Mouse (Mus musculus): ENCODE data around the gene Dctn1. TPM values are rescaled to one million over a fixed set of nuclear protein-coding genes. Genes with fewer than 3 reads are reported as not detected.

The Dctn1 gene
- total RNA-seq, 1 experiment from 2014 or later: 83.4 TPM

DNA sequence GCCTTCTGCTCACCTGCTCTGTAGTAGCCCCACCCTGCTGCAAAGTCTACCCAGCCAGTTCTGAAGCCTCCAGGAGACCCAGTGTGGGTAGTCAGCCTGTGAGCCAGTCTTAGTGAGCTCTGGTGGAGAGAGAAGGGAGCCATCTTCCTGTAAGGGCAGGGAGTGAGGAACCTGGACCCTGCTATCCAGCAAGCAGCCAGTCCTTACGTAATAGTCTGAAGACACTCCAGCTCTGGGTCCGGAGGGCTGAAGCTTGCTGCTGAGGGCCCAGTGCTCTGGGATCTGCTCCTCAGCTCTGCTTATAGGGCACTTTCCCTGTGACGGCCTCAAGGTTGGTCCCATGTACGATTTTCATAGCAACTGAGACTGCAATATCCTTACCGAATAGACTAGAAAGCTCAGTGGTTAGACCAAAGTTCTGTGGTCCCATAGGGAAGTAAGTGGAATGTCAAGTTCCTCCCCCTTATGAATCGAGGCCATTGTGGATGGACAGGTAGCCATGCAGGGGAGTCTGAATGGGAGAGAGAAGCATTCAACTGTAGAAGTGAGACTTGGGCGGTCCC lies 30.7 kb upstream of the Dctn1 start, which contains the start of gene Rtkn:
Gene Rtkn (plus strand): TSS at position 513 of the 563 bp plus-strand sequence.
- no peak for ATAC-seq (ENCODE audit: extremely low read depth, insufficient number of reproducible peaks, low FRiP score, poor library complexity, severe bottlenecking)

DNA sequence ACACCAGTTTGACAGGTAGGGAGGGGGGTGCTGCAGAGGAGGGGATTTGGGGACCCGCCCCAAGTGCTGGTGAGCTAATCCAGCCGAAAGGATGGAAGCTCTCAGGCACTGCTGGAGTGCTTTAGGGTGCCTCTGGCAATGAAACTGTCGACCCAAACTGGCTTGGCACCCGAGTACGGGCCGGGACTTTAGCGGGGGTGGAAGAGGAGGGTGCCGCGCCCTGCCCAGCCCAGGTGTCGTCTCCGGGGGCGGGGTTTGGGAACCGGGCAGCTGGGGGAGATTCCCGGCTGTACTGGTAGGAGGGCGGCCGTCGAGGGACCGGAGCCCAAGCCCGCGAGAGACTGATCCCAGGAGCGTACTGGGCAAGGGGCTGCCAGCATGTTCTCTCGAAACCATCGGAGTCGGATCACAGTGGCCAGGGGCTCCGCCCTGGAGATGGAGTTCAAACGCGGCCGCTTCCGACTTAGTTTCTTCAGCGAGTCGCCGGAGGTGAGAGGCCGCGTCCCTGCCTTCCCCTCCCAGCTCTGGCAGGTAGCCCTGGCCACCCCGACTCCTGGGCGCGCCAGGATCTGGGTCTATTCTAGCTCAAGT lies 30.1 kb upstream of the Dctn1 start:
- no peak for ATAC-seq (ENCODE audit: extremely low read depth, insufficient number of reproducible peaks, low FRiP score, poor library complexity, severe bottlenecking)

DNA sequence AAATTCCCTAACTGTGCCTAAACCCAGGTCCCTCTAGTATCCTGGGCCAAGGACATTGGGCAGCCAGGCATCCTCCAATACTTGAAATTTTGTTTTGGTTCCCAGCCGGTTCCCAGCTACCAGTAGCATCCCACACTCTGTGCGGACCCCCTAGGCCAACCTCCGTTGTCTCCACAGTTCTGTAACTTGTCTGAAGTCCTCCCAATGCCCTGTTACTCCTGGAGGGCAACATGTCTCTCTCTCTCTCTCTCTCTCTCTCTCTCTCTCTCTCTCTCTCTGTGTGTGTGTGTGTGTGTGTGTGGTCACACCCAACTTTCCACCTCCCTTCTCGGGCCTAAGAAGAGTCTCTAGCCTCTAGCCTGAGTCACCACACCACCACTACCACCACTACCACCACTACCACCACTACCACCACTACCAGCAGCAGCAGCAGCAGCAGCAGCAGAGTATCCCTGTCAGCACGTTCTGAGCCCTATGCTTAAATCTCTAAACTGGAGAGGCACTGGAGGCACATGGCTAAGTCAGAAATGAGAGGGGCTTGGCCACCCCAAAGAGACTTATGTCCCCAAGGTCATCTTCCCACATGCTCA lies 29.3 kb upstream of the Dctn1 start:
- ATAC-seq (ENCODE audit: extremely low read depth, insufficient number of reproducible peaks, low FRiP score, poor library complexity, severe bottlenecking): no peak

DNA sequence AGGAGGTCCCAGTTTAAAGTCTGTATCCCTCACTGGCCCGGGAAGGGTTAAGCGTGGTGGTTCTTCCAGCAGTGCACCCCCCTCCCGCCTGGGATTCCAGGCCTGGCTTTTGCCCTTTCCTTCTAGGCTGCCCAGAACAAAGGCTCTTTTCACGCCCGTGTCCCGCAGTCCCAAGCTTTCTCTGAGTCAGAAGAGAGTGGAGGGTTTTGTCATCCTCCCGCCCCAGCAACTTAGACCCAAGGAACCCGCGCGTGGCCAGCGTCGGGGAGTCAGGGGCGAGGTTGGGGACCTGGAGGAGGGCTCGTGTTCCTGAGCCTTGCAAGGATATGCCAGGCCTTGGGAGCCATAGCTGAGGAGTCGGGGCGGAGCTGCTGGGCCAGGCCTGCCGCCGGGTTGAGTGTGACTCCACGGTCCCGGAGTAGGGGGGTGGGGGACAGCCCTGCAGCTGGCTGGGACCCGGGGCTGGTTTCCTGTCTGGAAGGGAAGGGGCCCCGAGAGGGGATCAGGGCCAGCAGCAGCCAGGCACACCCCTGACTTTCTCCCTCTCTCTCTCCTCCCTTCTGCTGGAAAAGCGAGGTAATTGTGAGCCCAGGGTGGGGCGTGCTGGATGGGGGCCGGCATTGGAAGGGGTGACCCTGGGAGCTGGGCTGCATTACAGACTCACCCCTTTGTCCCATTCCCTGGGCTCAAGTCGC lies 28.7 kb upstream of the Dctn1 start:
- ATAC-seq (ENCODE audit: extremely low read depth, insufficient number of reproducible peaks, low FRiP score, poor library complexity, severe bottlenecking): no peak; the same call in 1 of the 2 replicates

DNA sequence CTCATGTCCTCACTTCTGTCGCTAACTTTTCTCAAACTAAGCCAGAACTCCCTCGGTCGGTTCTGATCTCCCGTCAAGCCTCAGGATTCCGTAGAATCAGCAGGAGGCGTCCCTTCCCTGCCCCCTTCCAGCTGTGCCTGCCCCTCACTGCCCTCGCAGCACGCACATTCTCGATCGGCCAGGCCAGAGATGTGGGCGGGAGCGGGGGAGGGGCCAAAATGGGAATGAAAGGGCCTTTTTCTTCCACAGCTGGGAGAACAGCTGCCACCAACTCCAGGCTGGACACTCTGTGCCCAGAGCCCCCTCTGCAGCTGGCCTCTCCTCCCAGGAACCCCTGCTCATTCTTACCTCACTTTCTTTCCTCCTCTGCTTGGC lies 28.2 kb upstream of the Dctn1 start:
- no peak for ATAC-seq (ENCODE audit: extremely low read depth, insufficient number of reproducible peaks, low FRiP score, poor library complexity, severe bottlenecking)

DNA sequence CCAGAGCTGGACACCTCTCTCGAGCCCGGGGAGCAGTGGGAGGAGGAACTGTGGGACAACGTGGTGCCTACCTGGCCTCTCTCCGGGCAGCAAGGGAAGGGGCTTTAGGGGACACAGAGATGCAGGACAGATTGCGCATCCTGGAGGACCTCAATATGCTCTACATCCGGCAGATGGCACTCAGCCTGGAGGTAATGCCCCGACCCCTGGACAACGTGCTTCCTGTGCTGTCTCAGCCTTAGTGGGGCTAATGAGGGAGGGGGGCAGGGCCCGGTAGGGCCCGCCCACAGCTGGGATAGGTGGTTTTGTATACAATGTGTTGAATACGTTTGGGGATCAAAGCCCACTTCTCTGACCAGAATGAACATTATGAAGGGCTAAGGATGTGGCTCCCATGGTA lies 27.7 kb upstream of the Dctn1 start:
- ATAC-seq (ENCODE audit: extremely low read depth, insufficient number of reproducible peaks, low FRiP score, poor library complexity, severe bottlenecking): no peak

DNA sequence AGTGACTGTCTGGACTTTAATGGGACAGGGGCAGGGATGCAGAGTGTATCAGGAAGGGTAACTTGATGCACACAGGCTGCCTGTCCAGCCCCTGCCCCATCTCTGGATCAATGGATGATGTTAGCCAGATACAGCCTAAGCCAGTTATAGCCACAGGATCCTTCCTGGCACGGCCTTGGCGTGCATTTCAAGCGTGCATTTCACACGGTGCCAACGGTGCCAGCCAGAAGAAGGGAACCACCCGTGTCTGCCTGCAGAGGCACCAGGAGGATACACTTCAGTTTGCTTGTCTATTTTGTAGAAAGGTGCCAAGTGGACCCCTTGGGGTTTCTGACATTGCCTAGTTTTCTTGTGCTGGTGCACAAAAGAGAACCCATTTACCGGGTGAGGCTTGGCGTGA lies 25.7 kb upstream of the Dctn1 start:
- no peak for ATAC-seq (ENCODE audit: extremely low read depth, insufficient number of reproducible peaks, low FRiP score, poor library complexity, severe bottlenecking)

DNA sequence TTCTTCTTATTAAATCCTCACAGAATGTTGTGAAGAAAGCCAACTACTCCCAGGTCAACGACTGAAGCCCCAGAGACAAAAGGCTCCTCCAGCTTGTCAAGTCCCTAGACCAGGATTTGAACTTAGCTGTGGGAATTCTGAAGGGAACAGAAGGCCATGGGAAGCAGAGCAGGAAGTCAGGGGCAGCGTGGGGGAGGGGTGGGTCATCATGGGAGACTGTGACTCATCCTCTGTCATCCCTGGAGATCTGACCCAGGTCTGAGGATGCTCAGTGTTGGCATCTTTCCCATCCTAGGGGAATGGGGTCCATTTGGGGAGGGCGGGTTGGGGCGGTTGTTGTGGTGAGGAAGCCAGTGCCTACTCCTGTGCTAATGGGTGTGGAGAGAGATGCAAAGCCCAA lies 24.1 kb upstream of the Dctn1 start:
- ATAC-seq (ENCODE audit: extremely low read depth, insufficient number of reproducible peaks, low FRiP score, poor library complexity, severe bottlenecking): no peak

DNA sequence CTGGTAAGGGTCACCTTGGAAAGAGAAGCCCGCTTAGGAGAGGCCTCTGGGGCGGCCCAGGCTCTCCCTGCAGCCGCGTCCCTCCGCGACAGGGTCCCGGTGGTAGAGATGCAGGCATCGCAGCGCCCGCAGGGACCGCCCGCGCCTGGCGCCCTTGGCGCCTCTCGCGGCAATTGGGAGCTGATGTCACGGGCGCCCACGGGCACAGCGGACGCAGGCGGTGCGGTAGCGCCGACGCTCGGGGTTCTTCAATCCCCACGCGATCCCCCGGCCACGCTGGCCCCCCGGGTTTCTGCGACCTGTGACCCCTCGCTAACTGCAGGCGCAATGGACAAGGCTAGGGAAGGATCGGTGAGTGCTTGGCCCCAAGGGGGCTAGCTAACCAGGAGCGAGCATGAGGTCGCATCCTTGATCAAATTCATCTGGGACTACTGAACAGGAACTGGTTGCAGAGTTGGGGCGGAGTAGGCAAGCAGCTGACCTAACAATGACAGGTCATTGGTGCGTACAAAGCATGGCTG lies 23.4 kb upstream of the Dctn1 start:
- no peak for ATAC-seq (ENCODE audit: extremely low read depth, insufficient number of reproducible peaks, low FRiP score, poor library complexity, severe bottlenecking)

DNA sequence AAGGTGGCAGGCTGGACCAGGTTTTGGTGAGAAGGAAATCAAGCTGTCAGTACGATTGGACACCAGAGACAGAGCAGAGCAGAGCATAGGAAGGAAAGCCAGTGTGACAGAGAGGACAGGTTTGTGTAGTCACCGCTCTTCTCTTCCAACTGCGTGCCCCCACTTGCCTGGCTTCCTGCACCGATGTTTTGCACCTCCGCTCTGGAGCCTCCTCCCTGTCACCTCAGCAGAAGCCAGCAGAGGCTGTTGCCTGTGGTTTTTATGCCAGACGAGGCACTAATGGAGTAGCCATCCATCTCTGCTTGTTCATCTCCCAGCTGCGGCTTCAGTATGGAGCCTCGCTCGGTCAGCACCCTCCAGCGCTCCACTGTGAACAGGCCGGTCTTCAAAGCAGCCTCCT lies 22.8 kb upstream of the Dctn1 start:
- no peak for ATAC-seq (ENCODE audit: extremely low read depth, insufficient number of reproducible peaks, low FRiP score, poor library complexity, severe bottlenecking)

DNA sequence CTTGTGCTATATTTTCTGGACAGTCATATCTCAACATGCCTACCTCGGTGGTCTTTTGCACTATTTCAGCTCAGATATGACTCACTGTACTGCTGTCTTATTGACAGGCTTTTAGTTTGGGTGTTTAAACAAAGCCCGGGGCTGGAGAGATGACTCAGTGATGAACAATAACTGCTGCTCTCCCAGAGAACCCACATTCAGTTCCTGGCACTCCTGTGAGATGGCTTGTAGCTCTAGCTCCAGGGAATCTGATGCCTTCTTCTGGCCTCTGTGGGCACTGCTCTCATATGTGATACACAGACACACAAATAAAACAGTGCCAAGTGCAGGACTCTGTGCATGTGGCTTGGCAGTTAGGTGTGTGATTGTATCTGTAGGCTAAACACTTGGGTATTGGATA lies 20.5 kb upstream of the Dctn1 start:
- ATAC-seq (ENCODE audit: extremely low read depth, insufficient number of reproducible peaks, low FRiP score, poor library complexity, severe bottlenecking): no peak

DNA sequence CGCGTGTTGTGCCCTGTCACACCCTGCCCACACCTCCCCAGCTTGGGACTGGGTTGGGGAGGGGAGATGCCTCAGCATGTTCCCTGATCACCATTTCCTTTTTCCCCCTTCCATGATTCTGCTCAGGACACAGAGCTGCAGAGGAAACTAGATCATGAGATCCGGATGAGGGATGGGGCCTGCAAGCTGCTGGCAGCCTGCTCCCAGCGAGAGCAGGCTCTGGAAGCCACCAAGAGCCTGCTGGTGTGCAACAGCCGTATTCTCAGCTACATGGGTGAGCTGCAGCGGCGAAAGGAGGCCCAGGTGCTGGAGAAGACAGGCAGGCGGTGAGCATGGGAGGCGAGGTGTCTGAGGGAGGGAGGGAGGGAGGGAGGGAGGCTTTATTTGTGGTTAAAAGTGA lies 19.9 kb upstream of the Dctn1 start:
- ATAC-seq (ENCODE audit: extremely low read depth, insufficient number of reproducible peaks, low FRiP score, poor library complexity, severe bottlenecking): no peak

DNA sequence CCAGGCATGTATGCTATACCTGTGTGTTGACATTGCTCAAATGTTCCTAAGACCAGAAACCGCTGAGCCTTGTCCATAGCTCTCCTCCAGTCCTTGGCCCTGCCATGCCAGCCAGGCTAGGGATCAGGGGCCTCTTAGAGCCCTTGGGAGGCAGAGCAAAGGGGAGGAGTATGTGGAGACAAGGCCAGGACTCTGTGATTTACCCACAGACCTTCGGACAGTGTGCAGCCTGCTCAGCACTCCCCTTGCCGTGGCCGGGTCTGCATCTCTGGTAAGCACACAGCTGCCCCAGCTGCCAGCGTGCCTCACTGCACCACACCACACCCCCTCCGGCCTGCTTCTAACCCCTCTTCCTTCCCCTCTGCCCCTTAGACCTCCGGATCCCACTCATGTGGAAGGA lies 18.4 kb upstream of the Dctn1 start:
- ATAC-seq (ENCODE audit: extremely low read depth, insufficient number of reproducible peaks, low FRiP score, poor library complexity, severe bottlenecking): no peak

DNA sequence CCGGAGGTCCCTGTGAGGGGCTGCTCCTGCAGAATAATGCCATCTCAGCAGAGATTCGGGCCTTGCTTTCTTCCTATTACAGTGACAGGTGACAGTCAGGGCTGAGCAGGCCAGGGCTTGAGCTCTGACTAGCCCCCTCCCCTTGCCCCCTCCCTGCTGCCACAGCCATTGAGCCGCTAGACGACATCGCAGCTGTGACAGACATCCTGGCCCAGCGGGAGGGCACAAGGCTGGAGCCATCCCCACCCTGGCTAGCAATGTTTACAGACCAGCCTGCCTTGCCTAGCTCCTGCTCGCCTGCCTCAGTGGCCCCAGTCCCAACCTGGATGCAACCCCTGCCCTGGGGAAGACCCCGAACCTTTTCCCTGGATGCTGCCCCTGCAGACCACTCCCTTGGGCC lies 14.0 kb upstream of the Dctn1 start:
- ATAC-seq (ENCODE audit: extremely low read depth, insufficient number of reproducible peaks, low FRiP score, poor library complexity, severe bottlenecking): no peak

DNA sequence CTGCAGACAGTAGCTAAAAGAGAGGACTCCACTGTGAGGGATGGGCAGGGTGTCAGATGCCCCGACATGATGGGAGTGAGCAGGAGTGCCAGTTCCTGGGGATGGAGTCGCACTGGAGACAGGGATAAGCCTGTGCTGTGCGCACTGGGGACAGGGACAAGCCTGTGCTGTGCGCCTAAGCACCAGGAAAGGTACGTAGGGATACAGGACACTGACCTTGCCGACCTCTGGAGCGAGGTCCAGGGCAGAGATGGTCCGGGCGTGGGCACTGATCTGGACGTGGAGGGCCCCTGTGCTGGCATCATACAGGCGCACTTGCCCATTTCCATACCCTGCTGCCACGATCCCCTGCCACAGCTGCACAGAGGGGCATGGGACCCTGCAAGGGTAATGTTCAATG lies 12.7 kb upstream of the Dctn1 start:
- no peak for ATAC-seq (ENCODE audit: extremely low read depth, insufficient number of reproducible peaks, low FRiP score, poor library complexity, severe bottlenecking)

DNA sequence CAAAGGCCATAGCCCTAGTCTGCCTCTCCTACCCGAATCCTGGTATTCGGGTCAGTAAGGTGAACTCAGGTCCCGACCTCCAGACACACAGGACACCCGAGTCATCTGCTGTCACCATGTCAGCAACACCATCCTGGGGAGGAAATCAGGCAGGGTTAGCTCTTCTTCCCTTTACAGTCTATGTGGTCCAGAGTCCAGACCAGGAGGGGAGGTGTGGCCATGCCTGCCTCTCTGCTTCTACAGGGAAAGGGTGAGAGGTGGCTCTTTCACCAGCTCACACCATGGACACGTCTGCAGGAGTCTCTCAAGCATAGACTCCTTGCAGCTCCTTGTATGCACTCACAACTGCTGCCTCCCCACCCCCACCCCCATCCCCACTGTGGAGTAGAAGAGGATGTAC lies 12.2 kb upstream of the Dctn1 start:
- ATAC-seq (ENCODE audit: extremely low read depth, insufficient number of reproducible peaks, low FRiP score, poor library complexity, severe bottlenecking): no peak

DNA sequence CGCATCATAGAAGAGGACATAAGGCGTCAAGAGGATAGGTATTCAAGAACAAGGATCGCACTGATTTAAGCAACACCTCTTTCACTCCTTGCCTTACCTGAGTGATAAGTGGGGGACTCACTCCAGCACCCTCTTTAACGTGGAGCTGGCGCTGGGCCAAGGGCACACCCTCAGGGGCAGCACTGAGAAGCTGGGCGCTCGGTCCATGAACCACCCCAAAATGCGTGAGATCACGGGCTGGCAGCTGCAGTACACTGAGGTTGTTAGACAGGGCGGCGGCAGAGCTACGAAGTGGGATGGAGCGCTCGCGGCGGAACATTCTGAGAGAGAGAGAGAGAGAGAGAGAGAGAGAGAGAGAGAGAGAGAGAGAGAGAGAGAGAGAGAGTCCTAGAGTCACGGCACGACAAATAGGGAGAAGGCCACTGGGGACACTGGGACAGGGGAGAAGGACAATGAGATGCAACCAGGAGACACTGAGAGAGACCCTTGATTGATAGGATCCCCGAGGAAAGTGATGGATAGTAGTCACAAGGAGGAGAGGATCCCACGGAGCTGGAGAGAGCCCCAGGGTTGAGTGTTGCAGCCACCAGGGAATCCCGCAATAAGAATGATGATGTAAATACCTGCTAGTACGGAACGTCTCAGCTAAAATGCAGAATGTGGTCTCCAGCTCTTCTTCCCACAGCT lies 10.0 kb upstream of the Dctn1 start:
- ATAC-seq (ENCODE audit: extremely low read depth, insufficient number of reproducible peaks, low FRiP score, poor library complexity, severe bottlenecking): no peak

DNA sequence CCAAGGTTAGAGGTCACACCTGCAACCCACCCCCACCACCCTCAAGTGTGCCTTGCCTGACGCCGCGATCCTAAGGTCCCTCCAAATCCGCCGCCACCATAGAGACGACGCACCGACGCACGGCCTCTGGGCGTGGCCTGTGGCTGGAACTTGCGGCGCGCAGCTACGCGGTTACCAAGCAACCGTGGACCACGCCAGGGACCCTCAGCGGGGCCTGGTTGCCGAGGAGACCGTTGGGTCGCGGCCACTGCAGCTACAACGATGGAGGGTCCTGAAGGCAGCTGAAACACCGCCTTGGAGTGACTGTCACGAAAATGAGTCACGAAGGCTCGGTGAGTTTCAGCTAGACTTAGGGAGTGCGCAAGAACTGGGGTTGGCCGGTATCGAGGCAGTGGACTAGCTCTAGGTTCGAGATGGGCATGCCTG lies 9.4 kb upstream of the Dctn1 start, which contains the start of the genes Wdr54 and 1700003E16Rik:
Gene Wdr54 (minus strand): TSS at position 139 of the 426 bp plus-strand sequence.
Gene 1700003E16Rik (plus strand): TSS at position 146 of the 426 bp plus-strand sequence.
- ATAC-seq (ENCODE audit: extremely low read depth, insufficient number of reproducible peaks, low FRiP score, poor library complexity, severe bottlenecking): peak; percentile 40

DNA sequence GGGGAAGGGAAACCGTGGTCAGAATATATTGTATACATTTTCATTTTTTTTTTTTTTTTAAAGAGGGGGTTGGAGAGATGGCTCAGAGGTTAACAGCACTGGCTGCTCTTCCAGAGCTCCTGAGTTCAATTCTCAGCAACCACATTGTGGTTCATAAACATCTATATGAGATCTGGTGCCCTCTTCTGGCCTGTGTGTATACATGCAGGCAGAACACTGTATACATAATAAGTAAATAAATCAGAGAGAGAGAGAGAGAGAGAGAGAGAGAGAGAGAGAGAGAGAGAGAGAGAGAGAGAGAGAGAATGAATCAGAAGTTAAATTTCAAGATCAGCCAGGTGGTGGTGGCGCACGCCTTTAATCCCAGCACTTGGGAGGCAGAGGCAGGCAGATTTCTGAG lies 6.3 kb upstream of the Dctn1 start:
- peak; percentile 51; the same call in 1 of the 2 replicates for ATAC-seq (ENCODE audit: extremely low read depth, insufficient number of reproducible peaks, low FRiP score, poor library complexity, severe bottlenecking)

Data from neutrophil, adult 5-6 weeks (primary cell).